27 mouse cellular contexts compared by ENCODE assay signal in the genomic region with DNA sequence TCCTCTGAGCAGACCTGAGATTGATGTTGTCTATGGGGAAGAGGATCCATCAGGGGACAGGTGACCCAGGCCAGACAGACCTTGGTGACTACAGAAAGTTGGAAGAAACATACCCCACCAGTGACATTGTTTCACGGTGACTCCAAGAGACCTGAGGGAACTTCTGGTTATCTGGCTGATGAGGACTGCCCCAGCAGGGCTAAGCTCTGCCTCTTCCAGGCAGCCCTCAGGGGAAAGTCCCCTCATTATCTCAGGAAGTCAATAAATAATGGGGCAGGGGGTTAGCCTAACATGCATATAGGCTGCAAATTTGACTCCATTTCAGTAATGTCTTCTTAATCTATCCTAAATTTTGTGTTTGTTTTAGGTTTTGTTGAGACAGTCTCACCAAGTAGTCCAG. TPM values are rescaled to one million over a fixed set of nuclear protein-coding genes. Genes with fewer than 3 reads are reported as not detected.
DNase-seq lines count a peak whose midpoint lies in the region; ATAC-seq and TF ChIP-seq lines count a peak whose summit lies in the region.
"Had no signal": no experiment of that assay in that cellular context is flagged by ENCODE, and none has a peak within 500 bp of the region (broad histone marks: within the 10 kb centered on the region; RNA-seq: fewer than 3 reads in every experiment).

No protein-coding gene starts in this region.

- WGBS in macrophage (ENCODE audit: missing documents), result 25% methylated on average over 1 of the region's 1 CpGs

- H3K4me1 ChIP-seq in MEL (ENCODE audit: control insufficient read depth in 1 of 2, insufficient read depth in 2 of 2, low read length in 2 of 2), result peaks cover 2 to 18% of the 10 kb centered on the region in 2 experiments; a peak in 3 of 4 replicates
- H3K4me1 ChIP-seq: forebrain, embryonic 13.5 days; neural tube, embryonic 13.5 days had no signal

- peak; percentile 16 for ATAC-seq in inflammation-experienced regulatory T-cells, adult 6 months
- no peak for ATAC-seq in megakaryocyte-erythroid progenitor cell, adult 5-6 weeks (replicated peaks; ENCODE audit: low FRiP score, low TSS enrichment, poor library complexity, severe bottlenecking)
- ATAC-seq: forebrain, embryonic 13.5 days had no signal

- no peak for TF ChIP-seq CTCF in MEL (IDR thresholded peaks at IDR 0.05 in 2 of 3, conservative IDR thresholded peaks at IDR 0.05 in 1 of 3; ENCODE audit: control insufficient read depth in 1 of 3, insufficient read depth in 1 of 3, low read depth in 2 of 3, low read length in 3 of 3, poor library complexity in 1 of 3, severe bottlenecking in 1 of 3)

- TF ChIP-seq RAD21 in MEL (IDR thresholded peaks at IDR 0.05; ENCODE audit: low read depth, low read length), result no peak

- no peak for TF ChIP-seq EP300 in MEL (IDR thresholded peaks at IDR 0.05; ENCODE audit: low read depth in 1 of 2, low read length in 2 of 2)

- H3K27ac ChIP-seq in MEL (ENCODE audit: control insufficient read depth, low read depth, low read length), result peak overlapping the region; percentile 58
- H3K27ac ChIP-seq in macrophage, result peak overlapping the region; percentile 94
- H3K27ac ChIP-seq: forebrain, embryonic 13.5 days; hindbrain, embryonic 12.5 days; limb, embryonic 12.5 days; liver, embryonic 14.5 days; lung, embryonic 15.5 days; midbrain, embryonic 10.5 days; neural tube, embryonic 13.5 days; stomach, postnatal 0 days had no signal

- H3K79me2 ChIP-seq in MEL (ENCODE audit: control insufficient read depth, insufficient read depth, low read length, poor library complexity), result no peaks in the 10 kb centered on the region
- H3K79me2 ChIP-seq in macrophage (ENCODE audit: inconsistent target), result peaks cover 45% of the 10 kb centered on the region

- H3K36me3 ChIP-seq in MEL (ENCODE audit: control insufficient read depth in 1 of 2, insufficient read depth in 2 of 2, low read length in 2 of 2) (peaks cover 0 to 8% of the 10 kb centered on the region in 2 experiments; a peak in 1 of 4 replicates), macrophage (ENCODE audit: inconsistent target) (no peaks in the 10 kb centered on the region)
- H3K36me3 ChIP-seq: hindbrain, embryonic 12.5 days; limb, embryonic 12.5 days; lung, embryonic 15.5 days; neural tube, embryonic 13.5 days had no signal

- no peaks in the 10 kb centered on the region for H3K9me3 ChIP-seq in MEL (replicated peaks; ENCODE audit: insufficient read depth, low read length)
- H3K9me3 ChIP-seq: forebrain, embryonic 13.5 days; hindbrain, embryonic 12.5 days; limb, embryonic 12.5 days; lung, embryonic 15.5 days; midbrain, embryonic 10.5 days; neural tube, embryonic 13.5 days had no signal

- H3K9ac ChIP-seq in MEL (ENCODE audit: control insufficient read depth, low read depth, low read length, poor library complexity, severe bottlenecking), result peak overlapping the region; percentile 39
- H3K9ac ChIP-seq: forebrain, embryonic 13.5 days; hindbrain, embryonic 12.5 days; limb, embryonic 12.5 days; liver, embryonic 14.5 days; lung, embryonic 15.5 days; neural tube, embryonic 13.5 days had no signal

- DNase-seq in spleen, postnatal 36 days (ENCODE audit: low spot score in 2 of 2), result peak; percentile 12 to 28
- no peak for DNase-seq in spleen, postnatal 4 days (ENCODE audit: low spot score in 2 of 2)
- no peak for DNase-seq in MEL (ENCODE audit: low read depth, low spot score)
- no peak for DNase-seq in urinary bladder, adult 18-20 months (ENCODE audit: low spot score in 2 of 2)
- DNase-seq in urinary bladder, postnatal 14 days (ENCODE audit: low spot score), result no peak
- DNase-seq: adrenal gland, postnatal 25 days; cerebellum, adult 2 months; cerebellum, postnatal 25 days; gastrocnemius, postnatal 25 days; heart, postnatal 36 days; kidney, adult 11 months; kidney, postnatal 25 days; right cerebral cortex, postnatal 4 days had no signal

- peak overlapping the region; percentile 5 to 92; a peak in 3 of 4 replicates for H3K4me3 ChIP-seq in MEL (ENCODE audit: control insufficient read depth in 1 of 2, insufficient read depth in 1 of 2, low read depth in 2 of 2, low read length in 2 of 2)
- H3K4me3 ChIP-seq in macrophage (ENCODE audit: inconsistent target), result no peak overlapping the region
- H3K4me3 ChIP-seq: forebrain, embryonic 13.5 days; hindbrain, embryonic 12.5 days; layer of hippocampus, adult 2 months; left cerebral cortex, adult 2 months; limb, embryonic 12.5 days; lung, embryonic 15.5 days; midbrain, embryonic 10.5 days; myocyte; neural tube, embryonic 13.5 days had no signal

- no peak for TF ChIP-seq POLR2A in MEL (IDR thresholded peaks at IDR 0.05; ENCODE audit: control insufficient read depth in 1 of 2, insufficient read depth in 1 of 2, low read depth in 1 of 2, low read length in 2 of 2, poor library complexity in 1 of 2)

- no peaks in the 10 kb centered on the region for H3K27me3 ChIP-seq in MEL (ENCODE audit: control insufficient read depth in 1 of 2, insufficient read depth in 2 of 2, low read length in 2 of 2)
- H3K27me3 ChIP-seq: hindbrain, embryonic 12.5 days; limb, embryonic 12.5 days; lung, embryonic 15.5 days; neural tube, embryonic 13.5 days had no signal

TF ChIP-seq in MEL, 35 proteins besides CTCF, POLR2A, EP300 and RAD21:
- TF ChIP-seq UBTF (IDR thresholded peaks at IDR 0.05; ENCODE audit: borderline replicate concordance, insufficient read depth, low read depth, low read length), result no peak

RNA-seq across cellular contexts. Expression of a gene that starts 10.6 kb away (rescaled TPM):
- total RNA-seq in MEL (2012; rRNA removed), result 5.0 and 6.7 TPM in 2 replicates
- 1 to 10 TPM in 1 of 2 experiments, not detected in 1; 6.9 TPM for polyA plus RNA-seq in MEL (2012; ENCODE audit: insufficient read depth in 1 of 2, insufficient read length in 2 of 2, low read depth in 1 of 2, low replicate concordance in 2 of 2, missing spikeins in 1 of 2)
- 10 to 100 TPM; 10.4 to 19.8 (median 16.3) TPM for polyA plus RNA-seq in inflammation-experienced regulatory T-cells, adult 6 months (2017; shearing (Covaris generic))
- total RNA-seq in macrophage (2018; cell fraction: chromatin; rRNA removed), result 10 to 100 TPM in 25 of 26 experiments, 1 to 10 TPM in 1; 9.2 to 88.5 (median 38.6) TPM
- total RNA-seq in macrophage (2018; cell fraction: cytosol; rRNA removed), result 10 to 100 TPM in 25 of 26 experiments, 1 to 10 TPM in 1; 9.7 to 25.1 (median 18.9) TPM
- total RNA-seq in macrophage (2018; cell fraction: nucleus; rRNA removed), result 10 to 100 TPM; 13.5 to 50.3 (median 27.5) TPM
- polyA plus RNA-seq in macrophage (2018), result 14.8 to 24.2 TPM (median 22.8 TPM) in 3 replicates
- total RNA-seq in megakaryocyte-erythroid progenitor cell, adult 5-6 weeks (2014; fragmentation: Nextera tagmentation), result 4.5 and 5.0 TPM in 2 replicates
- total RNA-seq in megakaryocyte-erythroid progenitor cell, adult 5-6 weeks (2017), result 4.6 and 5.2 TPM in 2 replicates

RNA-seq across cellular contexts. Expression of a gene that starts 31.9 kb away (rescaled TPM):
- 18.0 and 21.8 TPM in 2 replicates for total RNA-seq in MEL (2012; rRNA removed)
- 10 to 100 TPM in 1 of 2 experiments, not detected in 1; 22.6 TPM for polyA plus RNA-seq in MEL (2012; ENCODE audit: insufficient read depth in 1 of 2, insufficient read length in 2 of 2, low read depth in 1 of 2, low replicate concordance in 2 of 2, missing spikeins in 1 of 2)
- 1 to 10 TPM; 5.8 to 7.1 (median 6.6) TPM for polyA plus RNA-seq in inflammation-experienced regulatory T-cells, adult 6 months (2017; shearing (Covaris generic))
- total RNA-seq in macrophage (2018; cell fraction: chromatin; rRNA removed), result 10 to 100 TPM; 16.0 to 91.6 (median 51.0) TPM
- total RNA-seq in macrophage (2018; cell fraction: cytosol; rRNA removed), result 10 to 100 TPM; 29.1 to 37.9 (median 33.2) TPM
- total RNA-seq in macrophage (2018; cell fraction: nucleus; rRNA removed), result 10 to 100 TPM; 25.2 to 74.3 (median 46.6) TPM
- 24.3 to 34.5 TPM (median 30.4 TPM) in 3 replicates for polyA plus RNA-seq in macrophage (2018)
- total RNA-seq in megakaryocyte-erythroid progenitor cell, adult 5-6 weeks (2014; fragmentation: Nextera tagmentation), result 14.8 and 16.1 TPM in 2 replicates
- total RNA-seq in megakaryocyte-erythroid progenitor cell, adult 5-6 weeks (2017), result 18.3 and 26.2 TPM in 2 replicates

Comparison
In these comparisons a context has a peak if more than half of its experiments do, and no peak if none do; other contexts are left out.
1. DNase-seq: peak in spleen, postnatal 36 days (2 of 2); none in spleen, postnatal 4 days (0 of 2), MEL (single experiment), urinary bladder, adult 18-20 months (0 of 2) and urinary bladder, postnatal 14 days (single experiment).